Mouse (Mus musculus): ENCODE results near the gene Dnpep.

- TF ChIP-seq POLR2A (IDR thresholded peaks at IDR 0.05; ENCODE audit: insufficient read depth, low read depth, low read length), result no peak
- no peak for TF ChIP-seq CTCF (IDR thresholded peaks at IDR 0.05)
- no peak for TF ChIP-seq EP300 (IDR thresholded peaks at IDR 0.05; ENCODE audit: insufficient read depth, low read depth, low read length)
Measured at GRCm38 (mm10) chr1:75311694-75312093, 6.1 kb downstream of the Dnpep start.
